Mouse (Mus musculus): ENCODE data around the gene Galnt16. TPM values are rescaled to one million over a fixed set of nuclear protein-coding genes. Genes with fewer than 3 reads are reported as not detected.

Gene Galnt16
- total and polyA plus RNA-seq, 3 experiments, result 6.3 to 9.3 (median 6.7) TPM

DNA sequence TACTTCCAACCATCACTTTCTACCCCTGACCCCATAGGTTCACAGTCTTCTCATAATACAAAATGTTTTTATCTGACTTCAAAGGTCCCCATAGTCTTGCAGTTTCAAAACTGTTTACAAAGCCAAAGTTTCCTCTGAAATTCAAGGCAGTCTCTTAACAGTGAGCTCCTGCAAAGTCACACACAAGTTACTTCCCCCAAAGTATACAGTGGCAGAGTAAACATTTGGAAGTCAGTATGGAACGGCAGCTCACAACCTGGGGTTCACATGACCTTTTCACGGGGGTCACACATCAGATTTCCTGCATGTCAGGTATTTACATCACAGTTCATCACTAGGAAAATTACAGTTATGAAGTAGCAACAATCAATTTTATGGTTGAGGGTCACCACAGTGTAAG lies 145.9 kb downstream of the Galnt16 start:
- DNase-seq, result no peak

DNA sequence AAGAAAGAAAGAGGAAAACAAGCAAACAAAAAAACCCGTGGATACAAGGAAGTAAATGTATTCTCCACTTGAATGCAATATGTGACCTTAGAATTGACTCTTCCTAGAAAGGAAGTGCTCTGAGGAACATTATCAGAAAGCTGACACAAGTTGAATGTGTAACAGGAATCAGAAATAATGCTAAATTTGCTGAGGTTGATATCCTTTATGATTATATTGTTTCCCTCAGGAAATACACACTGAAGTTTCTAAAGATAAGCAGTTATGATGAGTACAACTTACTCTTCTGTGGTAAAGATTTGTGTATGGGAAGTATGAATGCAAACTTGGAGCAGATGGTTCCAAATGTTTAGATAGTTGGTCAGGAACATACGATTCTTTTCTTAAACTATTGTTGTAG lies 150.3 kb downstream of the Galnt16 start:
- DNase-seq, result no peak

DNA sequence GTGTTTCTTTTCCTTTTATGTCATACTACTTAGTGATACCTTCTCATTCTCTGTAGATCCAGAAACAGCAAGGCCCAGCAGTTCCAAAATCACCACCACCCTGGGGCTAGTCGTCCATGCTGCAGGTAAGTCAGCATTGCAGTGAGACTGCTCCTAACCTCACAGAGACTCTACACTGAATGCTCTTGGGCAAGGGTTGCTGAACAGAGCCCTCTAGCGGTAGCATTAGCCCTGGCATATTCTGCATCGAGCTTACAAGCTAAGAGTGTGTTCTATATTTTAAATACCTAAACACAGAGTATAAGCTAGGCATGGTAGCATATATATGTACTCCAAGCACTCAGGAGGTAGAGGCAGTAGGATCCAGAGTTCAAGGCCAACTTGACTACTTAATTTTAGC lies 155.1 kb downstream of the Galnt16 start:
- peak; percentile 45 for DNase-seq

Other genes starting within 250 kb of the Galnt16 start
- 10 to 100 TPM; 29.0 to 32.5 TPM for gene Dcaf5, start 81.7 kb upstream of the Galnt16 start, total RNA-seq (2021)
- 19.6 and 20.7 TPM in 2 replicates for gene Dcaf5, start 81.7 kb upstream of the Galnt16 start, polyA plus RNA-seq (2012; rRNA removed)
- 10 to 100 TPM; 16.3 to 20.5 TPM for gene Exd2, start 55.2 kb upstream of the Galnt16 start, total RNA-seq (2021)
- gene Exd2, start 55.2 kb upstream of the Galnt16 start, polyA plus RNA-seq (2012; rRNA removed), result 7.1 and 7.8 TPM in 2 replicates
- 10 to 100 TPM; 43.0 to 53.0 TPM for gene Slc39a9, start 125.6 kb downstream of the Galnt16 start, total RNA-seq (2021)
- gene Slc39a9, start 125.6 kb downstream of the Galnt16 start, polyA plus RNA-seq (2012; rRNA removed), result 44.8 and 75.6 TPM in 2 replicates
- 10 to 100 TPM; 37.2 to 39.4 TPM for gene Erh, start 126.1 kb downstream of the Galnt16 start, total RNA-seq (2021)
- gene Erh, start 126.1 kb downstream of the Galnt16 start, polyA plus RNA-seq (2012; rRNA removed), result 6.6 and 7.9 TPM in 2 replicates
- gene Plekhd1, start 174.3 kb downstream of the Galnt16 start, total RNA-seq (2021), result not detected
- gene Plekhd1, start 174.3 kb downstream of the Galnt16 start, polyA plus RNA-seq (2012; rRNA removed), result 0.10 TPM in 1 of 2 replicates, not detected in the other
- gene Ccdc177, start 242.4 kb downstream of the Galnt16 start, total RNA-seq (2021), result under 1 TPM in 1 of 2 experiments, not detected in 1; 0.07 TPM
- gene Ccdc177, start 242.4 kb downstream of the Galnt16 start, polyA plus RNA-seq (2012; rRNA removed), result not detected in 2 replicates

Data from adrenal gland, adult 2 months (tissue).